Mouse (Mus musculus): ENCODE measurements around the gene Hps5. TPM values are rescaled to one million over a fixed set of nuclear protein-coding genes. Genes with fewer than 3 reads are reported as not detected.
A peak's percentile ranks its signal among the peaks of the same experiment; 100 is the strongest.

Gene Hps5
- polyA plus RNA-seq, 1 experiment from 2014 or later: 23.5 TPM

DNA sequence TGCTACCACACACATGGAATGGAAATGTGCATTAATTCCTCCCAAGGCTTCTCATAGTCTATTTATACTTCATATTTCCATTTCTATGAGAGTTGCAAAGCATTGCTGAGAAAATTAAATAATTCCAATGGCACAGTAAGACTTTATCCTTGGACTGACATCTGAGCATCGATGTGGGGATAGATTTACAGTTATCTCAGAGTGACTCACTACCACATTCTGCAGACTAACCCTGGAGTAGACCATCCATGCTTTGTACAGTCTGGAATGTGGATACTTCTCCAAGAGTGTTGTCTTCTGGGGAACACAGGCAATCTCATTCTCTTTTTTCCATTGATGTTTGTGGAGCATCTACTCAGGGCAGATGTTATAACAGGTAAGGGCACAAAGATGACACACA is 68.3 kb downstream of the Hps5 start:
- Histone ChIP-seq H3K4me1 (replicated peaks; ENCODE audit: control insufficient read depth, insufficient read depth, low read length) (no peaks in the 10 kb centered on the region), H3K27ac (ENCODE audit: low read length) (no peak overlapping the region), H3K9ac (ENCODE audit: low read length) (no peak overlapping the region), H3K27me3 (ENCODE audit: control insufficient read depth, insufficient read depth, low read depth, low read length) (no peaks in the 10 kb centered on the region), H3K9me3 (ENCODE audit: control insufficient read depth, low read length) (no peaks in the 10 kb centered on the region), H3K4me3 (ENCODE audit: low read length) (no peak overlapping the region), H3K36me3 (ENCODE audit: control insufficient read depth, insufficient read depth, low read length) (no peaks in the 10 kb centered on the region), H3K4me2 (ENCODE audit: low read depth, low read length) (no peak overlapping the region)
- 81% methylated on average over 1 of the region's 1 CpGs for WGBS
- ATAC-seq (ENCODE audit: low read depth): no peak

DNA sequence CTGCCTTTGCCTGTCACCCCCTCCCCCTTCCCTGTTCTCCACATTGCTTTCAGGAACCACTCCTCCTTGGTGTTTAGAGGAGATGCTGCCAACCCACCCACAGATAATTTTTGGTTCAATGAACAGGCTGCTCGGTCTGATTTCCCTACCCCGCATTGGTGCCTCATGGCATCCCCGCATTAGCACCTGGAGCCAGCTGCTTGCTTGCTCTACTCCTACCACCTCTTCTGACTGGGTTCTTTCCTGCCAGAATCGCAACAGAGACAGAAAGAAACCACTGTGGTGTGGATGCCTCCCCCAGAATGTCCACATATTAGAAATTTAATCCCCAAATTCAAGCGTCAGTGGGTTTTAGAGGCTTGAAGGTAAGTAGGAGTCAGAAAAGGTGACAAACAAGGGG is 71.5 kb downstream of the Hps5 start:
- Histone ChIP-seq H3K9me3 (ENCODE audit: control insufficient read depth, low read length) (no peaks in the 10 kb centered on the region), H3K4me3 (ENCODE audit: low read length) (no peak overlapping the region), H3K27ac (ENCODE audit: low read length) (no peak overlapping the region), H3K36me3 (ENCODE audit: control insufficient read depth, insufficient read depth, low read length) (no peaks in the 10 kb centered on the region), H3K4me1 (replicated peaks; ENCODE audit: control insufficient read depth, insufficient read depth, low read length) (peaks cover 11% of the 10 kb centered on the region), H3K9ac (ENCODE audit: low read length) (no peak overlapping the region), H3K4me2 (ENCODE audit: low read depth, low read length) (no peak overlapping the region), H3K27me3 (ENCODE audit: control insufficient read depth, insufficient read depth, low read depth, low read length) (no peaks in the 10 kb centered on the region; the same call in 1 of the 2 replicates)
- 69% methylated on average over 5 of the region's 5 CpGs for WGBS
- no peak for ATAC-seq (ENCODE audit: low read depth)

DNA sequence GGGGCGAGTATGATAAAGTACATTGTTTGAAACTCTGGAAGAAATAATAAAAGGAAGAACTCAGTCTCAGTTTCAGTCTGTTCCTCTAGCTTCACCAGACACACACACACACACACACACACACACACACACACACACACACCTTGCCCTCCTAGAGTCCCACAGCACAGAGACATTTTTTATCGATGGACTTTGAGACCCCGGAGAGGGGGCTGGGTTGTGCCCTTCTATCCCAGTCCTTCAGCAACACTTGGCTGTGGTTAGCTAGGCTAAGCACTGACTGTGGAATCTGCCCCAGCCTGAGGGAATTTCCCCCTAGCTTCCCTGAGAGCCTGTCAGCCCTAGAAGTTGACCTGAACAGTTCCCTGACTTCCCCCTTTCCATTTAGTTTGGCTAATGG is 72.0 kb downstream of the Hps5 start:
- Histone ChIP-seq H3K9me3 (ENCODE audit: control insufficient read depth, low read length) (no peaks in the 10 kb centered on the region), H3K36me3 (ENCODE audit: control insufficient read depth, insufficient read depth, low read length) (no peaks in the 10 kb centered on the region), H3K27me3 (ENCODE audit: control insufficient read depth, insufficient read depth, low read depth, low read length) (no peaks in the 10 kb centered on the region; the same call in 1 of the 2 replicates), H3K27ac (ENCODE audit: low read length) (no peak overlapping the region), H3K9ac (ENCODE audit: low read length) (no peak overlapping the region), H3K4me2 (ENCODE audit: low read depth, low read length) (no peak overlapping the region), H3K4me1 (replicated peaks; ENCODE audit: control insufficient read depth, insufficient read depth, low read length) (peaks cover 17% of the 10 kb centered on the region), H3K4me3 (ENCODE audit: low read length) (no peak overlapping the region)
- ATAC-seq (ENCODE audit: low read depth): no peak
- 77% methylated on average over 3 of the region's 3 CpGs for WGBS

DNA sequence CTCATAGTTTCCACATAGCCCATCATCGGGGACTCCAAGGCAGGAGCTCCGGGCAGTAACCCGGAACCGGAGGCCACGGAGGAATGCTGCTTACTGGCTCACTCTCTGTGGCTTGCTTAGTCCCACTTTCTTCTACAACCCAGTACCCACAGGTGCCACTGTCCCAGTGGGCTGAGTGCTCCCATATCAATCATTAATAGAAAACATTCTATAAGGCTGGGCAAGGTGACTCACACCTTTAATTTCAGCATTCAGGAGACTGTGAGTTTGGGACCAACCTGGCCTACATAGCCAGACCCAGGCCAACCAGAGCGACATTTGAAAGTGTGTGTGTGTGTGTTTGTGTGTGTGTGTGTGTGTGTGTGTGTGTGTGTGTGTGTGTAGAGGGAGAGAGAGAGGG is 72.5 kb downstream of the Hps5 start:
- H3K4me3 ChIP-seq (ENCODE audit: low read length): no peak overlapping the region
- no peaks in the 10 kb centered on the region for H3K36me3 ChIP-seq (ENCODE audit: control insufficient read depth, insufficient read depth, low read length)
- H3K4me1 ChIP-seq (replicated peaks; ENCODE audit: control insufficient read depth, insufficient read depth, low read length): peaks cover 17% of the 10 kb centered on the region
- H3K9me3 ChIP-seq (ENCODE audit: control insufficient read depth, low read length): no peaks in the 10 kb centered on the region
- H3K27ac ChIP-seq (ENCODE audit: low read length): no peak overlapping the region
- ATAC-seq (ENCODE audit: low read depth): no peak
- H3K9ac ChIP-seq (ENCODE audit: low read length): no peak overlapping the region
- no peak overlapping the region for H3K4me2 ChIP-seq (ENCODE audit: low read depth, low read length)
- H3K27me3 ChIP-seq (ENCODE audit: control insufficient read depth, insufficient read depth, low read depth, low read length): peaks cover 2% of the 10 kb centered on the region; the same call in 1 of the 2 replicates
- 89% methylated on average over 6 of the region's 6 CpGs for WGBS

- Histone ChIP-seq H3K9ac (ENCODE audit: low read length) (no peak overlapping the region), H3K4me1 (replicated peaks; ENCODE audit: control insufficient read depth, insufficient read depth, low read length) (peaks cover 26% of the 10 kb centered on the region), H3K36me3 (ENCODE audit: control insufficient read depth, insufficient read depth, low read length) (no peaks in the 10 kb centered on the region), H3K4me3 (ENCODE audit: low read length) (no peak overlapping the region), H3K27ac (ENCODE audit: low read length) (peak overlapping the region; percentile 64), H3K9me3 (ENCODE audit: control insufficient read depth, low read length) (no peaks in the 10 kb centered on the region), H3K4me2 (ENCODE audit: low read depth, low read length) (no peak overlapping the region), H3K27me3 (ENCODE audit: control insufficient read depth, insufficient read depth, low read depth, low read length) (peaks cover 5% of the 10 kb centered on the region; the same call in 1 of the 2 replicates)
- no peak for ATAC-seq (ENCODE audit: low read depth)
- 62% methylated on average over 9 of the region's 9 CpGs for WGBS
These were observed 75.4 kb downstream of the Hps5 start for GRCm38 (mm10) chr7:46720460-46720859.

DNA sequence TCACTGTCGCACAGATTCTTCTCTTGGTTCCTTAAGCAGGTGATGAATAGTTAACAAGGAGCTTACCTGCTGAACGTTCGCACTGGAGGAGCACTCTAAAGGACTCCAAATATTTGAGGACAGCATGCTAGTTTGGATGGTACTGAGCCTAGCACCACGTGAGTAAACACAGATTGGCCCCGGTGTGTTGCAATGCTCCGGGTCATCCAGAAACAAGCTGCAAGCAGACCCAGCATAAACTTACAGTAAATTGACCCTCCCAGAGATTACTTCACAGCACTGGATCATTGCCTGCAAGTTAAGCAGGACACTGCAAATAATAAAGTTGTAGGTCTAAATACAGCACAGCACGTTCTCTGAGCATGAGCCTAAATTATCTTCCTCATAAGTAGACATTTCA is 76.3 kb downstream of the Hps5 start:
- 32% methylated on average over 7 of the region's 7 CpGs for WGBS
- Histone ChIP-seq H3K9me3 (ENCODE audit: control insufficient read depth, low read length) (no peaks in the 10 kb centered on the region), H3K36me3 (ENCODE audit: control insufficient read depth, insufficient read depth, low read length) (no peaks in the 10 kb centered on the region), H3K4me1 (replicated peaks; ENCODE audit: control insufficient read depth, insufficient read depth, low read length) (peaks cover 26% of the 10 kb centered on the region), H3K4me3 (ENCODE audit: low read length) (no peak overlapping the region), H3K27ac (ENCODE audit: low read length) (peak overlapping the region; percentile 4; the same call in 1 of the 2 replicates), H3K9ac (ENCODE audit: low read length) (no peak overlapping the region), H3K27me3 (ENCODE audit: control insufficient read depth, insufficient read depth, low read depth, low read length) (peaks cover 5% of the 10 kb centered on the region; the same call in 1 of the 2 replicates), H3K4me2 (ENCODE audit: low read depth, low read length) (no peak overlapping the region)
- ATAC-seq (ENCODE audit: low read depth): peak; percentile 90

DNA sequence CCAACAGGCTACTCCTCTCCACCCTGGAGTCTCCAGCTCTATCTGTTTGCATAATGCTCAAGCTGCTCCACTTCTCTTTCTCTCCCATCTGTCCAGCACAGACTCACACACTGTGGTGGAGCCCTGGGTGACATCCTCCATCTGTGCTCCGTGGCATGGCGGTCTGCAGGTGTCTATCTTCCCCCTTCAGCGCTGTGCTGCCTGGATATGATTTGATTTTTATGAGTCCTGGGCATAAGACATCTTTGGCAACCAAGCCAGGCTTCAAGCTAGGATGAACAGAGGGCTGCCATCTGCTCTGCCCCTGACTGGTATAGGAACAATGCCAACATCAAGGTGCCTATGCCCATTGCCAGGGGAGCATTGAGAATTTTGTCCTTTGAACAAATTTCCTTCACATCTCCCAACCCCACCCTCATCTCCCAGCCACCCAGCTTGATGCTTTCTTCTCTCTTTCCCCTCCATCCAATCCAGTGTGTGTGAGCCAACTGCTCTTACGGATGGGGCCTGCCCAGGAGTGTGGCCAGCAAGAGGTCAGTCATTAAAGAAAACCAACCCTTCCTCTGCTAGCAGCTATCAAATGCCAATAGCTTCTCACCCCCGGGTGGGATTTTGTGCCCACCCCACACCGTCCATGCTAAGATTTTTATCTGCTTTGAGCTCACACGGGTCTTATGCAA is 77.1 kb downstream of the Hps5 start:
- Histone ChIP-seq H3K27me3 (ENCODE audit: control insufficient read depth, insufficient read depth, low read depth, low read length) (peaks cover 5% of the 10 kb centered on the region; the same call in 1 of the 2 replicates), H3K9me3 (ENCODE audit: control insufficient read depth, low read length) (no peaks in the 10 kb centered on the region), H3K27ac (ENCODE audit: low read length) (no peak overlapping the region; the same call in 1 of the 2 replicates), H3K9ac (ENCODE audit: low read length) (no peak overlapping the region), H3K4me2 (ENCODE audit: low read depth, low read length) (no peak overlapping the region), H3K4me3 (ENCODE audit: low read length) (no peak overlapping the region), H3K36me3 (ENCODE audit: control insufficient read depth, insufficient read depth, low read length) (no peaks in the 10 kb centered on the region), H3K4me1 (replicated peaks; ENCODE audit: control insufficient read depth, insufficient read depth, low read length) (peaks cover 26% of the 10 kb centered on the region)
- WGBS: 66% methylated on average over 7 of the region's 7 CpGs
- ATAC-seq (ENCODE audit: low read depth): no peak

- 25% methylated on average over 5 of the region's 5 CpGs for WGBS
- ATAC-seq (ENCODE audit: low read depth): no peak
- H3K27ac ChIP-seq (ENCODE audit: low read length): 0 out of 2 replicates have a peak overlapping the region, but pooled peaks have one; percentile 15
- no peak overlapping the region for H3K4me2 ChIP-seq (ENCODE audit: low read depth, low read length)
- peaks cover 5% of the 10 kb centered on the region; the same call in 1 of the 2 replicates for H3K27me3 ChIP-seq (ENCODE audit: control insufficient read depth, insufficient read depth, low read depth, low read length)
- H3K9me3 ChIP-seq (ENCODE audit: control insufficient read depth, low read length): no peaks in the 10 kb centered on the region
- H3K4me3 ChIP-seq (ENCODE audit: low read length): no peak overlapping the region
- no peaks in the 10 kb centered on the region for H3K36me3 ChIP-seq (ENCODE audit: control insufficient read depth, insufficient read depth, low read length)
- H3K4me1 ChIP-seq (replicated peaks; ENCODE audit: control insufficient read depth, insufficient read depth, low read length): peaks cover 26% of the 10 kb centered on the region
- H3K9ac ChIP-seq (ENCODE audit: low read length): no peak overlapping the region
These were observed 79.0 kb downstream of the Hps5 start for GRCm38 (mm10) chr7:46716897-46717296.

GRCm38 (mm10) chr7:46715600-46715999 is 80.3 kb downstream of the Hps5 start, which contains the start of gene Saa3:
Saa3 (minus strand) TSS chr7:46715700.
- Histone ChIP-seq H3K9ac (ENCODE audit: low read length) (no peak within 1 kb of the TSS), H3K4me2 (ENCODE audit: low read depth, low read length) (no peak within 1 kb of the TSS), H3K27ac (ENCODE audit: low read length) (no peak within 1 kb of the TSS), H3K9me3 (ENCODE audit: control insufficient read depth, low read length) (no peaks in the 10 kb centered on the region), H3K36me3 (ENCODE audit: control insufficient read depth, insufficient read depth, low read length) (no peaks in the 10 kb centered on the region), H3K4me3 (ENCODE audit: low read length) (no peak within 1 kb of the TSS), H3K27me3 (ENCODE audit: control insufficient read depth, insufficient read depth, low read depth, low read length) (peaks cover 5% of the 10 kb centered on the region; the same call in 1 of the 2 replicates), H3K4me1 (replicated peaks; ENCODE audit: control insufficient read depth, insufficient read depth, low read length) (peaks cover 26% of the 10 kb centered on the region)
- ATAC-seq (ENCODE audit: low read depth): no peak
- WGBS: 72% methylated on average over 5 of the region's 5 CpGs

All from lung, embryonic 16.5 days (tissue).